Mouse (Mus musculus) retina, adult 2 months (tissue): ENCODE results near the gene 9430097D07Rik.

Source experiments
- DNase-seq: peaks from one replicate; pipeline ENCODE4 v3.0.0-alpha.2; 2012; ENCODE audit warnings: low read depth, low spot score

9430097D07Rik gene

DNA sequence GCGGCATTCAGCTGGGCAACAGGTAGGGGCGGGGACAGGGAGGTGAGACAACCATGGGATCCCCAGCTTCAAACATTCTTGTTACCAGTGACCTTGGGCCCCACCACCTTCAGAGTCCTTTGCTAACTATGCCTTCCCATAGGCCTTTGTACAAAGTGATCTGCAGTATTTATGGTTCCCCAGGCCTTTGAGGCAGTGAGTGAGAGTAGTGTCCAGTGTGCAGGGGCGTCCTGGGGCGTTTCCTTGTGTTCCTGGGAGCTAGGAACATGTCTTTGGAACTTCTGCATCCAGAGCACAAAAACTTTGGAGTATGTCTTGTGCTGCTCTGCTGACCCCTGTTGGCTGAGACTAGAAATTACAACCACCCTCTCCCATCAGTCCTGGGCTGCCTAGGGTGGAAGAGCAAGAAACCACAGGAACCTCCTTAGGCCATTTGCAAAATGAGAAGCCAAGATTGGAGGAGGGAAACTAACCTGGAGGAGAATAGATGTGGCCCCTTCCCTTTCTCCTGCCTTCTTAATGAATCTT, 8.9 kb downstream of the 9430097D07Rik start:
- DNase-seq: no peak

- no peak for DNase-seq
Measured at GRCm38 (mm10) chr2:32559570-32559969, 15.9 kb downstream of the 9430097D07Rik start.

- DNase-seq: no peak
Measured at GRCm38 (mm10) chr2:32556019-32556418, 19.5 kb downstream of the 9430097D07Rik start.

- no peak for DNase-seq
Measured at GRCm38 (mm10) chr2:32555484-32555883, 20.0 kb downstream of the 9430097D07Rik start.

- no peak for DNase-seq
Measured at GRCm38 (mm10) chr2:32553592-32554148, 21.8 kb downstream of the 9430097D07Rik start.

- DNase-seq: no peak
Measured at GRCm38 (mm10) chr2:32551236-32551635, 24.2 kb downstream of the 9430097D07Rik start.

- DNase-seq: no peak
Measured at GRCm38 (mm10) chr2:32549764-32550163, 25.7 kb downstream of the 9430097D07Rik start.

GRCm38 (mm10) chr2:32549171-32549570, 26.3 kb downstream of the 9430097D07Rik start:
- no peak for DNase-seq

- DNase-seq: no peak
Measured at GRCm38 (mm10) chr2:32547964-32548739, 27.3 kb downstream of the 9430097D07Rik start.

GRCm38 (mm10) chr2:32547380-32547779, 28.1 kb downstream of the 9430097D07Rik start:
- DNase-seq: no peak

- DNase-seq: no peak
Measured at GRCm38 (mm10) chr2:32546951-32547350, 28.5 kb downstream of the 9430097D07Rik start.

DNA sequence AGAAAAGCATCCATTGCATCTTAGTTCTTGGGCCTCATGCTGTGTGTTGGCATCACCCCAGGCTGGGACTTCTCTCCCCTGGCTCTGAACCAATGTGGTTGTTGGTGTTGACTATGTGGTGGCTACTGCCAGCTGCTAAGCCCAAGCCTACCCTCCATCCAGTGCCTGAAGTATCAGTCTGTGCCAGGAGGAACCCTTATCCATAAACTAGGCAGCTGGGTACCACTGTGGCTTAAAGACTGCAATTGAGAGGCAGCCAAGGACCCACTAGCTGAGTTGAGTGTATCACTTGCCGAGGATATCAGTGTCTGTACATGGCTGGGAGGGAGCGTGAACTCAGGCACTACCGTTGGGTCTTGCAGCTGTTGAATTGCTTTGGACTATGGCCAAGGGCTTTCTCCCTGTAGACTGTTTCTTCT, 32.4 kb downstream of the 9430097D07Rik start:
- no peak for DNase-seq

DNA sequence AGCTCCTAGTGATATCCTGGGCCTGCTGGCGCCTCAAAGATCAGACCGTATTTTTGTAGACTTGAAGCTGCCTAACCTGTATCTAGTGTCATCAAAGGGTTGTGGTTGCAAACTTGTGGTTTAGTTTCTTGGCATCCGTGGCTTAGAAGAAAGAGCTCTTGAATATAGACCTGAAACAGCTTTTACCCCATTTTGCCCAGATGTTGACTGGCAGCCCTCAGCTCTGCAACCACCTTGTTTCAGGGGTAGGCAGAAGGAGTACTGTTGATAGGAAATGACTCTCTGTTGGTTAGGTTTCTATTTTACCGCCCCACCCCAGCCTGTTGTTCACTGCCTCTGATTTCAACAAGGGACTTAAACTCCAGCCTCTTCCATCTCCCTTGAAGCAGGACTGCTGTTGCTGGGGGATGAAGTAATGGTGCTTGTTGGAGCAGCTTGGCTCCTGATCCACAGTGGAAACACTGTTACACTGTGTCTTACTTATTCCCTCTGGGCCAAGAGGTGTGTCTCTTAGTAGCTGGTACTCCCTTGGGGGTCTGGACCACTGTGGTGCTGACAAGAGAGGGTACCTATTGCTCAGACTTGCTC, 33.4 kb downstream of the 9430097D07Rik start:
- DNase-seq: no peak

GRCm38 (mm10) chr2:32541333-32541908, 34.1 kb downstream of the 9430097D07Rik start:
- DNase-seq: no peak

DNA sequence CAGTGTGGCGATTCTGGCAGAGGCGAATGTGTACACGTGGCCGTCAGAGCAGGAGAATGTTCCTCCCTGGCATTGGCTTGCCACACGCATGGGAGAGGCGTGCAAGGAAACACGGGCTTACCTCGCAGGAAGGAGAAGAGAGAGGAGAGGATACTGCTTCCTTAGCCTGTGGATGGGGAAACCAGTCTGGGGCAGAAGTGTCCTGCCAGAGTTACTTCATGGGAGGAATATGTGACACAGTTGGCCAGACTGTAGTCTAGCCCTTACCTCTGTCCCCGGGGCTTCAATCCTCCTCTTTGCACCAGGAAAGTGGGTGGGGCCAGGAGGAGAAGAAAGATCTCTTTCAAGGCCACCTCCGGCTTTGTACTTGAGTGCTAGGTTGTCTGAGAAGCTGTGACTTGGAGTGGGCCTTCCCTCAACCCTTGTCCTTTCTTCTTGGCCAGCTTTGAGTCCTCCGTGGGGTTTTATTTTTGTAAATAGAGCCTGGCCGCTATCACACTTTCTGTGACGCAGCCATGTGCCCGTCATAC, 36.0 kb downstream of the 9430097D07Rik start:
- DNase-seq: no peak

DNA sequence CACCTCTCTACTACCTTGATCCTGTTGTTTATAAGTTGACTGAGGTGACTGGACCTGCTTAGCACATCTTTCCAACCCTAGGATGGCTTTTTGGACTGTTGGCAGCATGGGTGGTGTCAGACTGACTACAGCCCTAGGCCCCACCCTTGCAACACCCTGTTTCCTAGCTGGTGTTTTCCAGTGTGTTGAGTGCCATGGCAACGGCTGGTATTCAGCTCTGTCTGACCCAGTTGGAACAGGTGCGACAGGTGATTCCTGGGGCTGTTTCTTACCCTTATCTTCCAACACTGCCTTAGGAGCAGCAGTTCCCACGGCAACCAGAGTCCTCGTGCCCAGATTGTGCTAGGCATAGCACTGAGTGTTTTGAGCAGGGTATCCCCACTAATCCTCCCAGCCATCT, 37.0 kb downstream of the 9430097D07Rik start:
- DNase-seq: no peak

- no peak for DNase-seq
Measured at GRCm38 (mm10) chr2:32537941-32538340, 37.5 kb downstream of the 9430097D07Rik start.

DNA sequence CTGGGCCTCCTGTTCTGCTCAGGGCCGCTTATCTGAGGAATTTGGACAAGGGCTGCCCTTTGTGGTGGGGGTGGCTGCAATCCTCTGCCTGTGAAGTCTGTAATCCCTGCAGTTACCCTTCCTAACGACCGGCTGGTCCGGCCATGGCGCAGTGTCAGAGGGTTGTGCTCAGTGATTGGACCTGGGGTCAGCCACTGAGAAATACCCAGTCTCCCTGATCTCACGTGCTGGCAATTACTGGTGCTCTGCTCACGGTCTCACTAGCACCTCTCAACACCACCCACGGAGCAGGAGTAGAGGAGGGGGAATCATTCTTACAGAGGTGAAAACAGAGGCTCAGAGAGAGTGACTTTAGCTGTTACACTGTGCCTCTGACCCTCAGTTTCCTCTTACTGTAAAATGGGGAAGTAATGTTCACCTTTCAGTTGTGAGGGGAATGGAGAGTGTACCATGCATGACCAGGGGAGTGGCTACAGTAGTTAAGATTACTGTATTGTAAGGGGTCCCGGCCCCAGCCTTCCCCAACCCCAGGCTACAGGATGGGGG, 38.1 kb downstream of the 9430097D07Rik start:
- peak; percentile 22 for DNase-seq

DNA sequence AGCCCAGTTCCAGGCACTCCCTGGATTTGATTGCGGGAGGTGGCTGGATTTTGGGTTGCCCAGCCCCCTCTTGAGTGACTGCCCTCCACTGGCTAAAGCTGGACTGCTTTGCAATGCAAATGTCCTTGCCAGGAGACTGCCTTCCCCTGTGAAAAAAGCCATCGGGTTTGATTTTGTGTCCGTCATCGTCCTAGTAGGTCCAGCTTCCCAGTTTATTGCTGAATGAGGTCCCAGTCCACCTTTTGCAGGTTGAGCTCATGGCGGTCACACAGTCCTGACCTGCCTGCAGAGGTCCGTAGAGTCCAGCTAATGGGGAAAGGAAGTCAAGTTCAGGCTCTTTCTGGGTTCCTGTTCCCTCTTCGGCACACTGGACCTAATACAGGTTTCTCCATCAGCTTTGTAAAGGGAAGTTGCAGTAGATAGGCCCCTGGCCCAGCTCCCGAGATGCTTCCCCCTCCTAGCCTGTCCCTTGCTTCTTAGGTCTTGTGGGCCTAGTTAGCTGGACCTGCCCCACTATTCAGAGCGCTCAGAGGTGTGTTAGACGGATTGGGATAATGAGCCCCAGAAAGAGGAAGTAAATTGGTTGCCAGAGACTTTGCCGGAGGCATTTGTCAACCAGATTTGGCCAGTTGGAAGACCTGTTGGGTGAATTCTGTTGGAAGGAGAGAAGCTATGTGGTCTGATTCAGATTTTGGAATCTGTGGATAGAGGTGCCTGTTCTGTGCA, 38.7 kb downstream of the 9430097D07Rik start:
- peak; percentile 16 for DNase-seq

DNA sequence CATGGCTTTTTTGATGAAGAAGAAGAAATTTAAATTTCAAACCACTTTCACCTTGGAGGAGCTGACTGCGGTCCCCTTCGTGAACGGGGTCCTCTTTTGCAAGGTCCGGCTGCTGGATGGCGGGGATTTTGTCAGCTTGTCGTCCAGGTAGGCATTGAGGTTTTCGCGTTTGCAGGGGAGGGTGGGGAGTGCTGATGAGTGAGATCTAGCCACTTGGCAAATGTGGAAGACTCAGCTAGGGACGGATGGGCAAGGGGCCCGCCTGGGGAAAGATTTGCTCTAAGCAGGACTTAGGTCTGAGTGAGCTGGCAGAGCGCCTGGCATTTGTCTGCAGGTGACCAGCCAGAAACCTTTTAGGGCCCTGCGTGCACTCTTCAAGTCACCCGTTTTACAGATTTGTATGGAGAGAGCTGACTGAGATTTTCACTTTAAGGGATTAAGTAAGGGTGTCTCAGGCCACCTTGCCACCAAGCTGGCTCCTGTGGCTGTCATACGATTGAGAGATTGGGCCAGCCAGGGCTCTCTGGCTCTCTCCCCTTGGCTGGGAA, 39.3 kb downstream of the 9430097D07Rik start:
- no peak for DNase-seq

DNA sequence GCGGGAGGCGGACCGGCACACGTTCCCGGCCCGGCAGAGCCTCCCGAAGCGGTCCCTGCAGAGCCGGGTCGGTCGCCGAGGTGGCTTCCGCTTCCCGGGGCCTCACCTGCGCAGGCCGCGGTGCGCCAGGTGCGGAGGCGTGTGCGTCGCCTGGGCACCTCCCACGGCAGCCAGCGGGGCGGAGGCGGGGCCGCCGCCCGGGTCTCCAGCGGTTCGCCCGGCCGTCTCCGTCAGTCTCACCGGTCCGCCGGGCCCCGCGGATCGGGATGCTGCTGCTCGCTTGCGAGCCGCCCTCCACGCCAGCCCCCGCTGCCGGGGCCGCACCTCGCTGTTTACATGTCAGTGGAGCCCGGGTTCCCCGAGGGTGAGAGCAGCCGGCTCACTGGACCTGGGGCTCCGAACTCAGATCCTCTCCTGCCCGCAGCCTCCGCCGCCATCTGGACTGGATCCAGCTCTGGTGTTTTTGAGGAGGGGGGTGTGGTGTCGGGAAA, 39.9 kb downstream of the 9430097D07Rik start:
- peak; percentile 50 for DNase-seq
